Mouse (Mus musculus): ENCODE results near the gene Rftn1. TPM values are rescaled to one million over a fixed set of nuclear protein-coding genes. Genes with fewer than 3 reads are reported as not detected.

The Rftn1 gene
- polyA plus RNA-seq, 1 experiment = 102 TPM

DNA sequence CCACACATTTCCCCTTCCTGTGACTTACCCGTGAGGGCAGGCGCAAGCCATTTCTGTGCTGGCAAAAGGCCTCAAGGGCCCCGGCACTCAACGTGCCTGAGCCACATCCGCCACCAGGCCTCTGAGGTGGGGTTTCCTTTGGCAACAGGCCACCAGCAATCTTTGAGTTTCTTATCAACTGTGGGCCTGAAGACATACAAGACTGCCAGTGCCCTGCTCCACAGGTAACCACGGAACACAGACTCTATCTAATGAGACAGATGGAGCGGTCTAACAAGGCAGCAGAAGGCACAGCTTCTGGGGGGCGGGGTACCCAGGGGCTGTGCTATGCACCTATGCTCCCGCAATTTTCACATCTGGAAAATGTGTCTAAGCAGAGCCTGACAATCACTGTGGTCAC, 54.4 kb downstream of the Rftn1 start:
- no peaks in the 10 kb centered on the region for H3K27me3 ChIP-seq (ENCODE audit: control insufficient read depth, insufficient read depth, low read length)

DNA sequence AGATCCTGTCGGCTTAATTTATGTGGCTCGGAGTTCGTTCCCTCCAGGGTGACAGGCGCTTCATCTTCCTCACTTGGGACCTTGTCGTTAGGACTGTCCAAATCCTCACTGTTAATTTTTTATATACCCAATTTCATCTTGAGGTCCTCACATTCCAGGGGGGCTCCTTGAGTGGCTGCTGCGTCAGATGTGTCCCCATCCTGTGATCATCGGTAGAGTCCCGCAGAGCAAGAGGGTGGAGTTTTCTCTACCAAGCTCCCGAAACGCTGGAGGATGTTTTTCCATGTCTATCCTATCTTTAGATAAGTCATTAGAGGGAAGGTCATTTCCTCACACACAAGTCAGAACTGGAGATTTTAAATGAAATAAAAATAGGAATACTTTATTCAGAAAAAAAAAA, 55.0 kb downstream of the Rftn1 start:
- Histone ChIP-seq H3K36me3 (ENCODE audit: control insufficient read depth, insufficient read depth, low read length) (no peaks in the 10 kb centered on the region), H3K27ac (ENCODE audit: control insufficient read depth, insufficient read depth, low read length) (no peak overlapping the region), H3K4me3 (ENCODE audit: control insufficient read depth, insufficient read depth, low read length) (no peak overlapping the region), H3K4me1 (replicated peaks; ENCODE audit: control insufficient read depth, insufficient read depth, low read length) (peaks cover 18% of the 10 kb centered on the region), H3K27me3 (ENCODE audit: control insufficient read depth, insufficient read depth, low read length) (no peaks in the 10 kb centered on the region)
- 82% methylated on average over 10 of the region's 10 CpGs for WGBS
- no peak for TF ChIP-seq POLR2A (IDR thresholded peaks at IDR 0.05; ENCODE audit: control insufficient read depth, extremely low read depth, insufficient read depth, low read length, poor library complexity)
- no peak for TF ChIP-seq CTCF (IDR thresholded peaks at IDR 0.05; ENCODE audit: borderline replicate concordance, control insufficient read depth, extremely low read depth, insufficient read depth, low read length, poor library complexity)
- no peak for DNase-seq

More for the DNA sequence above, 54.4 kb downstream of the Rftn1 start:
- TF ChIP-seq CTCF (IDR thresholded peaks at IDR 0.05; ENCODE audit: borderline replicate concordance, control insufficient read depth, extremely low read depth, insufficient read depth, low read length, poor library complexity) (no peak), POLR2A (IDR thresholded peaks at IDR 0.05; ENCODE audit: control insufficient read depth, extremely low read depth, insufficient read depth, low read length, poor library complexity) (no peak)
- peak; percentile 75 for DNase-seq
- Histone ChIP-seq H3K36me3 (ENCODE audit: control insufficient read depth, insufficient read depth, low read length) (no peaks in the 10 kb centered on the region), H3K4me1 (replicated peaks; ENCODE audit: control insufficient read depth, insufficient read depth, low read length) (peaks cover 18% of the 10 kb centered on the region), H3K27ac (ENCODE audit: control insufficient read depth, insufficient read depth, low read length) (no peak overlapping the region), H3K4me3 (ENCODE audit: control insufficient read depth, insufficient read depth, low read length) (no peak overlapping the region)
- WGBS = 8% methylated on average over 9 of the region's 9 CpGs

DNA sequence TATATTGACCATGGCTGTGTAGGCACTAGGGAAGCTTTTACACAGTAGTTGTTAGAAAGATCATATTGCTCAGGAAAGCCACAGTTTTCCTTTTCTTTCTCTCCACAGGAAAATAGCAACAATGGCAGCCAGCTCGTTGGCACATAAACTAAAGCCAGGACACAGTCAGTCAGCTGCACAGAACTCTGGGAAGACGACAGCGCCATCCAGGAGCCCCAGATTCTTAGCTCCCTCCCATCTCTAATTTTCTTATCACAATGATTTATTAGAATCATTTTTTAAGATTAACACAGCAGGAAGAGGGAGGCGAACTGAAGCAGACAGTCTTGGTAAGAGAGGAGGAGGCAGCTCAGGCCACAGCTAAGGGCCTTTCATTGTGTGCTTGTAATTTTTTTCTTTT, 58.8 kb downstream of the Rftn1 start:
- Histone ChIP-seq H3K27me3 (ENCODE audit: control insufficient read depth, insufficient read depth, low read length) (no peaks in the 10 kb centered on the region), H3K36me3 (ENCODE audit: control insufficient read depth, insufficient read depth, low read length) (no peaks in the 10 kb centered on the region), H3K27ac (ENCODE audit: control insufficient read depth, insufficient read depth, low read length) (no peak overlapping the region), H3K4me3 (ENCODE audit: control insufficient read depth, insufficient read depth, low read length) (no peak overlapping the region), H3K4me1 (replicated peaks; ENCODE audit: control insufficient read depth, insufficient read depth, low read length) (peaks cover 18% of the 10 kb centered on the region)
- WGBS = 92% methylated on average over 4 of the region's 4 CpGs
- TF ChIP-seq POLR2A (IDR thresholded peaks at IDR 0.05; ENCODE audit: control insufficient read depth, extremely low read depth, insufficient read depth, low read length, poor library complexity) (no peak), CTCF (IDR thresholded peaks at IDR 0.05; ENCODE audit: borderline replicate concordance, control insufficient read depth, extremely low read depth, insufficient read depth, low read length, poor library complexity) (no peak)
- no peak for DNase-seq

DNA sequence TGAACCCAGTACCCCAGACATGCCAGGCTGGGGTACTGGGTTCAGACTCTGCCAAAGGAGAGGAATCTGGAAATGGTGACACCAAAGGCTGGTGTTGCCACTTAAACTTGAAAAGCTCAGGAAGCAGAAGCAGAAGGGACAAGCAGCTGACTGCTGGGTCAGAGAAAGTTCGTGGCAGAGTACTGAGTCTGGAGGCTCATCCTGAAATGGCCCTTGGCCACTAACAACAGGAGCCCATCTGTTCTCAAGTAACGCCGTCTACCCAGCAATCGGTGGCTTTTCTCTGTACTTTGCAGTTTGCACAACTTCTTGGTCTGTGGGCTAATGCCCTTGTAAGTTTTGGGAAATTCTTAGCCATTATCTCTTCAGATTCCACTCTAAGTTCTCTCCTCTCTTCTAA, 60.1 kb downstream of the Rftn1 start:
- Histone ChIP-seq H3K27ac (ENCODE audit: control insufficient read depth, insufficient read depth, low read length) (no peak overlapping the region), H3K4me1 (replicated peaks; ENCODE audit: control insufficient read depth, insufficient read depth, low read length) (peaks cover 18% of the 10 kb centered on the region), H3K36me3 (ENCODE audit: control insufficient read depth, insufficient read depth, low read length) (no peaks in the 10 kb centered on the region), H3K27me3 (ENCODE audit: control insufficient read depth, insufficient read depth, low read length) (no peaks in the 10 kb centered on the region), H3K4me3 (ENCODE audit: control insufficient read depth, insufficient read depth, low read length) (no peak overlapping the region)
- TF ChIP-seq POLR2A (IDR thresholded peaks at IDR 0.05; ENCODE audit: control insufficient read depth, extremely low read depth, insufficient read depth, low read length, poor library complexity) (no peak), CTCF (IDR thresholded peaks at IDR 0.05; ENCODE audit: borderline replicate concordance, control insufficient read depth, extremely low read depth, insufficient read depth, low read length, poor library complexity) (no peak)
- 97% methylated on average over 4 of the region's 4 CpGs for WGBS
- no peak for DNase-seq

DNA sequence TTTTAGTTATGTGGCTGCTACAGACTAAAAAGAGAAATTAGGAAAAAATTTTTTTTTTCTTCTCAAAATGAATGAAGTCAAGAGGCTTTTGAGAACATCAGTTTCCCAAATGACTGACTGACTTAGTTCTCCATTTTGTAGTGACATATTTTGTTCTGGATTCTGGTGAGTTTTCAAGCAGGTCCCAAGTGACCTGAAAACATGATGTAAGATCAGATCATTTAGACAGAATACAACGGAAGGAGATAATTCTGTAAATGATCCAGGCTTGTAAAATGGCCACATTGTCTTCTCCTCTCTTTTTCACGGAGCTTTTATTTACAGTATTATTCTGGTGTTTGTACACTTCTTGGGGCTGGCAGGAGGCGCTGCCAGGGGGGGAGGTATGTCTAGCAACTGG, 62.1 kb downstream of the Rftn1 start:
- Histone ChIP-seq H3K4me1 (replicated peaks; ENCODE audit: control insufficient read depth, insufficient read depth, low read length) (peaks cover 16% of the 10 kb centered on the region), H3K36me3 (ENCODE audit: control insufficient read depth, insufficient read depth, low read length) (no peaks in the 10 kb centered on the region), H3K27ac (ENCODE audit: control insufficient read depth, insufficient read depth, low read length) (no peak overlapping the region), H3K4me3 (ENCODE audit: control insufficient read depth, insufficient read depth, low read length) (no peak overlapping the region), H3K27me3 (ENCODE audit: control insufficient read depth, insufficient read depth, low read length) (no peaks in the 10 kb centered on the region)
- WGBS = 97% methylated on average over 3 of the region's 3 CpGs
- no peak for DNase-seq
- TF ChIP-seq CTCF (IDR thresholded peaks at IDR 0.05; ENCODE audit: borderline replicate concordance, control insufficient read depth, extremely low read depth, insufficient read depth, low read length, poor library complexity) (no peak), POLR2A (IDR thresholded peaks at IDR 0.05; ENCODE audit: control insufficient read depth, extremely low read depth, insufficient read depth, low read length, poor library complexity) (no peak)

DNA sequence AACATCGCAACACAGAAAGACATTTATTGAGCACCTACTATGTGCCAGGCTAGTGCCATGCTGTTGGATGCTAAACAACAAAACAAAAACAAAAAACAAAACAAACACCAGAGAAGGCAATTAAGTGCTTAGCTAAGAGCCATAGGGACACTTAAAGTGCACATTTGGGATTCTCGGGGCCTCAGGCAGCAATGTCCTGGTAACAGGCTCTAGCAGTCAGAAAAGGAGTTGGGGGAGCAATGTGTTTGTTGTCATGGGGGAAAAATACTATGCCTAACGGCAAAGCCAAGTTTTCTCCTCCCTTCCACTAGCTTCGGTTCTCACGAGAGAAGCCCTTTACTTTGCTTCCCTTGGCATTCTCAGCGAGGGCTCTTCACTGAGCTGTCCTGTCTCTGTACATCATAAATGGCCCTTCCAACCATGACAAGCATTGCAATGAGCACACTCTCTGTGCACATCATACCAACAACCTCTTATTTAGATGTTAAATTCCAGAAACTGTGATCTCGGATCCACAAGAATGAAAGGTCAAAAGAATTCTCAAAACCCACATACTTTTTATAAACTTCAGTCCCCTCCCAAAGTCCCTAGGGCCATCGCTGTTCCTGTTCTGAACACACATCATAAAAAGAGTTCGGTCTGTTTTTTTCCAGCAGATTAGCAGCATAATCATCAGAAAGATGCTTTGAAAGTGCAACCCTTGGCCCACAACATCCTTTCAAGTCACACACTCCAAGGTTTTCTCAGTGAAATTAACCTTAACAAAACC, 63.2 kb downstream of the Rftn1 start:
- WGBS = 94% methylated on average over 9 of the region's 9 CpGs
- TF ChIP-seq CTCF (IDR thresholded peaks at IDR 0.05; ENCODE audit: borderline replicate concordance, control insufficient read depth, extremely low read depth, insufficient read depth, low read length, poor library complexity) = no peak
- no peak for TF ChIP-seq POLR2A (IDR thresholded peaks at IDR 0.05; ENCODE audit: control insufficient read depth, extremely low read depth, insufficient read depth, low read length, poor library complexity)

More for the DNA sequence above, 63.2 kb downstream of the Rftn1 start:
- H3K27ac ChIP-seq (ENCODE audit: control insufficient read depth, insufficient read depth, low read length) = no peak overlapping the region
- H3K27me3 ChIP-seq (ENCODE audit: control insufficient read depth, insufficient read depth, low read length) = no peaks in the 10 kb centered on the region
- DNase-seq = no peak
- no peaks in the 10 kb centered on the region for H3K36me3 ChIP-seq (ENCODE audit: control insufficient read depth, insufficient read depth, low read length)
- H3K4me3 ChIP-seq (ENCODE audit: control insufficient read depth, insufficient read depth, low read length) = no peak overlapping the region
- H3K4me1 ChIP-seq (replicated peaks; ENCODE audit: control insufficient read depth, insufficient read depth, low read length) = peaks cover 13% of the 10 kb centered on the region

All from thymus, adult 2 months (tissue).